ENCODE assay signal across 17 mouse cellular contexts in genomic region chr6:56342005-56342404, GRCm38 (mm10).
DNase-seq lines count a peak whose midpoint lies in the region; ATAC-seq lines count a peak whose summit lies in the region.
"Had no signal": no experiment of that assay in that cellular context is flagged by ENCODE, and none has a peak within 500 bp of the region (broad histone marks: within the 10 kb centered on the region; RNA-seq: fewer than 3 reads in every experiment).

No protein-coding gene starts in this region.

- H3K27me3 ChIP-seq in forebrain, embryonic 13.5 days: no peaks in the 10 kb centered on the region
- H3K27me3 ChIP-seq in forebrain, embryonic 11.5 days (ENCODE audit: control insufficient read depth, insufficient read depth, low read length): no peaks in the 10 kb centered on the region
- H3K27me3 ChIP-seq in forebrain, embryonic 14.5 days (replicated peaks; ENCODE audit: control insufficient read depth, insufficient read depth, low read length): no peaks in the 10 kb centered on the region
- H3K27me3 ChIP-seq in forebrain, embryonic 16.5 days (replicated peaks; ENCODE audit: control insufficient read depth, insufficient read depth, low read length): no peaks in the 10 kb centered on the region
- H3K27me3 ChIP-seq in hindbrain, embryonic 14.5 days (ENCODE audit: control insufficient read depth, insufficient read depth, low read length): no peaks in the 10 kb centered on the region
- H3K27me3 ChIP-seq: embryonic facial prominence, embryonic 12.5 days had no signal

- intact Hi-C loops in left cerebral cortex, postnatal 14 days (cut with DNase I): no loop called here

- H3K9me3 ChIP-seq in forebrain, embryonic 13.5 days (replicated peaks): no peaks in the 10 kb centered on the region
- H3K9me3 ChIP-seq in forebrain, embryonic 11.5 days (ENCODE audit: control insufficient read depth, low read length): no peaks in the 10 kb centered on the region
- H3K9me3 ChIP-seq in forebrain, embryonic 14.5 days (replicated peaks; ENCODE audit: control insufficient read depth, low read length): no peaks in the 10 kb centered on the region
- H3K9me3 ChIP-seq in forebrain, embryonic 16.5 days (ENCODE audit: control insufficient read depth, low read length): no peaks in the 10 kb centered on the region
- no peaks in the 10 kb centered on the region for H3K9me3 ChIP-seq in hindbrain, embryonic 14.5 days (ENCODE audit: control insufficient read depth, low read length)
- H3K9me3 ChIP-seq: embryonic facial prominence, embryonic 10.5 days; embryonic facial prominence, embryonic 12.5 days had no signal

- ATAC-seq in forebrain, embryonic 13.5 days: peak; percentile 63
- no peak for ATAC-seq in forebrain, embryonic 11.5 days (replicated peaks; ENCODE audit: low FRiP score)
- peak; percentile 65 for ATAC-seq in forebrain, embryonic 14.5 days
- peak; percentile 77 for ATAC-seq in forebrain, embryonic 16.5 days
- ATAC-seq in hindbrain, embryonic 14.5 days (ENCODE audit: low FRiP score): no peak

- WGBS in forebrain, embryonic 13.5 days: 24% methylated on average over 1 of the region's 1 CpGs
- 33% methylated on average over 1 of the region's 1 CpGs for WGBS in forebrain, embryonic 11.5 days
- 7% methylated on average over 1 of the region's 1 CpGs for WGBS in forebrain, embryonic 14.5 days
- WGBS in forebrain, embryonic 16.5 days: 11% methylated on average over 1 of the region's 1 CpGs
- WGBS in hindbrain, embryonic 14.5 days: 36% methylated on average over 1 of the region's 1 CpGs

- no peak overlapping the region for H3K4me2 ChIP-seq in forebrain, embryonic 13.5 days
- no peak overlapping the region for H3K4me2 ChIP-seq in forebrain, embryonic 11.5 days (ENCODE audit: low read depth, low read length, severe bottlenecking)
- no peak overlapping the region for H3K4me2 ChIP-seq in forebrain, embryonic 14.5 days (ENCODE audit: low read length)
- H3K4me2 ChIP-seq in forebrain, embryonic 16.5 days (ENCODE audit: low read length): no peak overlapping the region
- no peak overlapping the region for H3K4me2 ChIP-seq in hindbrain, embryonic 14.5 days (replicated peaks)
- H3K4me2 ChIP-seq: embryonic facial prominence, embryonic 12.5 days had no signal

- H3K9ac ChIP-seq in forebrain, embryonic 13.5 days: no peak overlapping the region
- no peak overlapping the region for H3K9ac ChIP-seq in forebrain, embryonic 11.5 days (ENCODE audit: low read length)
- no peak overlapping the region for H3K9ac ChIP-seq in forebrain, embryonic 14.5 days (ENCODE audit: low read length)
- H3K9ac ChIP-seq in forebrain, embryonic 16.5 days (replicated peaks; ENCODE audit: low read depth, low read length): no peak overlapping the region
- H3K9ac ChIP-seq in hindbrain, embryonic 14.5 days: no peak overlapping the region
- H3K9ac ChIP-seq: embryonic facial prominence, embryonic 12.5 days had no signal

- no peak overlapping the region for H3K4me3 ChIP-seq in forebrain, embryonic 13.5 days
- no peak overlapping the region for H3K4me3 ChIP-seq in forebrain, embryonic 11.5 days (ENCODE audit: low read depth, low read length)
- no peak overlapping the region for H3K4me3 ChIP-seq in forebrain, embryonic 14.5 days (ENCODE audit: low read depth, low read length)
- no peak overlapping the region for H3K4me3 ChIP-seq in forebrain, embryonic 16.5 days (replicated peaks; ENCODE audit: low read length)
- H3K4me3 ChIP-seq in hindbrain, embryonic 14.5 days (replicated peaks; ENCODE audit: low read length): no peak overlapping the region
- H3K4me3 ChIP-seq: embryonic facial prominence, embryonic 10.5 days; embryonic facial prominence, embryonic 12.5 days had no signal

- no peaks in the 10 kb centered on the region for H3K36me3 ChIP-seq in forebrain, embryonic 13.5 days (ENCODE audit: poor library complexity, severe bottlenecking)
- no peaks in the 10 kb centered on the region for H3K36me3 ChIP-seq in forebrain, embryonic 11.5 days (ENCODE audit: control insufficient read depth, insufficient read depth, low read length)
- no peaks in the 10 kb centered on the region for H3K36me3 ChIP-seq in forebrain, embryonic 14.5 days (ENCODE audit: control insufficient read depth, insufficient read depth, low read length)
- H3K36me3 ChIP-seq in forebrain, embryonic 16.5 days (ENCODE audit: control insufficient read depth, insufficient read depth): no peaks in the 10 kb centered on the region
- H3K36me3 ChIP-seq in hindbrain, embryonic 14.5 days (replicated peaks; ENCODE audit: control insufficient read depth, insufficient read depth): no peaks in the 10 kb centered on the region
- H3K36me3 ChIP-seq: embryonic facial prominence, embryonic 10.5 days; embryonic facial prominence, embryonic 12.5 days had no signal

- no peak overlapping the region for H3K27ac ChIP-seq in forebrain, embryonic 13.5 days
- no peak overlapping the region for H3K27ac ChIP-seq in forebrain, embryonic 11.5 days (ENCODE audit: low read depth, low read length)
- no peak overlapping the region for H3K27ac ChIP-seq in forebrain, embryonic 14.5 days (ENCODE audit: low read depth, low read length)
- no peak overlapping the region for H3K27ac ChIP-seq in forebrain, embryonic 16.5 days (ENCODE audit: low read length)
- H3K27ac ChIP-seq in hindbrain, embryonic 14.5 days: no peak overlapping the region
- H3K27ac ChIP-seq: embryonic facial prominence, embryonic 10.5 days; embryonic facial prominence, embryonic 12.5 days had no signal

- no peak for DNase-seq in forebrain, embryonic 11.5 days (ENCODE audit: low spot score)
- DNase-seq in forebrain, embryonic 14.5 days (ENCODE audit: low spot score): peak; percentile 47
- DNase-seq in left cerebral cortex, postnatal 14 days (ENCODE audit: low spot score in 2 of 2): no peak
- DNase-seq in gastrocnemius, adult 8-10 months (ENCODE audit: low spot score in 2 of 2): no peak
- DNase-seq in hindbrain, embryonic 14.5 days (ENCODE audit: low spot score): no peak
- DNase-seq: adrenal gland, adult 2 months; adrenal gland, postnatal 10 days; adrenal gland, postnatal 25 days; cerebellum, adult 11-12 months; cerebellum, adult 2 months; cerebellum, adult 9-10 months; cerebellum, postnatal 10 days; cerebellum, postnatal 25 days had no signal

- peaks cover 6% of the 10 kb centered on the region for H3K4me1 ChIP-seq in forebrain, embryonic 13.5 days
- H3K4me1 ChIP-seq in forebrain, embryonic 11.5 days (replicated peaks; ENCODE audit: control insufficient read depth, insufficient read depth, low read length): no peaks in the 10 kb centered on the region
- peaks cover 3% of the 10 kb centered on the region; the same call in 1 of the 2 replicates for H3K4me1 ChIP-seq in forebrain, embryonic 14.5 days (ENCODE audit: control insufficient read depth, insufficient read depth, low read length)
- H3K4me1 ChIP-seq in forebrain, embryonic 16.5 days (replicated peaks; ENCODE audit: control insufficient read depth, insufficient read depth, low read length): peaks cover 4% of the 10 kb centered on the region; the same call in 1 of the 2 replicates
- H3K4me1 ChIP-seq in hindbrain, embryonic 14.5 days (replicated peaks; ENCODE audit: control insufficient read depth, insufficient read depth, low read length): no peaks in the 10 kb centered on the region
- H3K4me1 ChIP-seq: embryonic facial prominence, embryonic 10.5 days; embryonic facial prominence, embryonic 12.5 days had no signal

Comparison
In these comparisons a context has a peak if more than half of its experiments do, and no peak if none do; other contexts are left out.
1. ATAC-seq: peak in forebrain, embryonic 13.5 days (single experiment), forebrain, embryonic 14.5 days (single experiment) and forebrain, embryonic 16.5 days (single experiment); none in forebrain, embryonic 11.5 days (single experiment) and hindbrain, embryonic 14.5 days (single experiment).